In the genomic region with DNA sequence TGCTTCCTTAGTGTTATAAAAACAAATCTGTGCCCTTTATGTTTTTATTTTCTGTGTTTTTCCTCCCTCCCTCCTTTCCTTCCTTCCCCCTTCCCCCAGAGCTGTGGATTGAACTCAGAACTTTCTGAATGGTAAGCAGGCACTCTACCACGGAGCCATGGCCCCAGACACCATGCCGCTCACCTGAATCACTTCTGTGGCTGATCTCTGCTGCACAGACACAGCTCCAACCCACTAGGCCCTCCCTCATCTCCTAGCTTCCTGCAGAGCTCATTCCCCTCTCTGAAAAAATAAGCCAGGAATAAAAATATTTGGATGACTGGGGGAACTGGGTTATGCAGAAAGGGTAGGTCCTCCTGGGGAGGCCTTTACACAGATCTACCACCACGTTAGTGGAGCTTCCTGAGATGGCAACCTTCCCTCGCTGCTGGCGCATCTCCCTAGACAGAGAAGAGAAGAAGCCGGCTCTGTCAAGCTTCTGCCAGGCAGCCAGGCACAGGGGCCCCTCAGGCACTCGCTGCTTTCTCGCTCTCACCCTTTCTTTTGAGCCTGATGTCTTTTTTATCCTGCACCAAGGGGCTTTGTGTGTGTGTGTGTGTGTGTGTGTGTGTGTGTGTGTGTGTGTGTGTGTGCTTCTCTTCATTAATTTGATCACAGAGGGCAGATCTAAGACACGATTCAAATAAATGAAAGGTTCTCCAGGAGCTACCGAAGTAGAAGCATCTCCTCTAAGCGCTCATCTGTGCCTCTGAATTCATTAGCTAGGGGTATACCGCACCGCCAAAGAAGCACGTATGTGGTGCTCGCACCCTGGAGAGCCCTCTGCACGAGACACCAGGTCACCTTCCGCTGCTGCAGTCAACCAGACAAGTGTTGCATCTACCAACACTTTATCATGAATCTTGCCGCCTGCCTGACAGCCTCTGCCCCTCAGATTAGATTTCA, we compare ENCODE assay signal across 16 mouse cellular contexts. TPM values are rescaled to one million over a fixed set of nuclear protein-coding genes. Genes with fewer than 3 reads are reported as not detected.
DNase-seq lines count a peak whose midpoint lies in the region; ATAC-seq and TF ChIP-seq lines count a peak whose summit lies in the region.
"Had no signal": no experiment of that assay in that cellular context is flagged by ENCODE, and none has a peak within 500 bp of the region (broad histone marks: within the 10 kb centered on the region; RNA-seq: fewer than 3 reads in every experiment).

No protein-coding gene starts in this region.

- WGBS in forebrain, embryonic 15.5 days = 12% methylated on average over 18 of the region's 18 CpGs
- WGBS in midbrain, embryonic 12.5 days = 19% methylated on average over 18 of the region's 18 CpGs
- WGBS in lung, postnatal 0 days = 41% methylated on average over 16 of the region's 18 CpGs

- no peak overlapping the region for H3K4me3 ChIP-seq in forebrain, embryonic 15.5 days
- H3K4me3 ChIP-seq in midbrain, embryonic 12.5 days = no peak overlapping the region
- no peak overlapping the region for H3K4me3 ChIP-seq in lung, postnatal 0 days (ENCODE audit: low read depth, low read length)
- H3K4me3 ChIP-seq: limb, embryonic 13.5 days; stomach, embryonic 15.5 days had no signal

- H3K9me3 ChIP-seq in forebrain, embryonic 15.5 days = no peaks in the 10 kb centered on the region
- H3K9me3 ChIP-seq in midbrain, embryonic 12.5 days = peaks cover 11% of the 10 kb centered on the region
- H3K9me3 ChIP-seq in lung, postnatal 0 days (ENCODE audit: low read length) = peaks cover 8% of the 10 kb centered on the region; the same call in 1 of the 2 replicates
- H3K9me3 ChIP-seq: stomach, embryonic 15.5 days had no signal

- no peak overlapping the region for H3K9ac ChIP-seq in forebrain, embryonic 15.5 days (replicated peaks)
- H3K9ac ChIP-seq in midbrain, embryonic 12.5 days (replicated peaks) = peak overlapping the region; percentile 39; the same call in 1 of the 2 replicates
- no peak overlapping the region for H3K9ac ChIP-seq in lung, postnatal 0 days (replicated peaks; ENCODE audit: low read depth)
- H3K9ac ChIP-seq: limb, embryonic 13.5 days; liver, postnatal 0 days; stomach, embryonic 15.5 days had no signal

- no peak; the same call in 1 of the 2 replicates for ATAC-seq in forebrain, embryonic 15.5 days (replicated peaks)
- no peak for ATAC-seq in midbrain, embryonic 12.5 days (ENCODE audit: low FRiP score, low read depth)
- no peak for ATAC-seq in lung, postnatal 0 days
- ATAC-seq: intestine, postnatal 0 days; liver, postnatal 0 days had no signal

- no peaks in the 10 kb centered on the region for H3K36me3 ChIP-seq in forebrain, embryonic 15.5 days
- no peaks in the 10 kb centered on the region for H3K36me3 ChIP-seq in midbrain, embryonic 12.5 days
- no peaks in the 10 kb centered on the region for H3K36me3 ChIP-seq in lung, postnatal 0 days (ENCODE audit: insufficient read depth, low read length)
- H3K36me3 ChIP-seq: limb, embryonic 13.5 days; stomach, embryonic 15.5 days had no signal

- no peak for TF ChIP-seq EP300 in lung, postnatal 0 days (IDR thresholded peaks at IDR 0.05)

- H3K4me2 ChIP-seq in forebrain, embryonic 15.5 days (replicated peaks) = no peak overlapping the region; the same call in 1 of the 2 replicates
- peak overlapping the region; percentile 38 for H3K4me2 ChIP-seq in midbrain, embryonic 12.5 days (replicated peaks)
- H3K4me2 ChIP-seq in lung, postnatal 0 days (replicated peaks; ENCODE audit: low read depth, low read length) = no peak overlapping the region
- H3K4me2 ChIP-seq: limb, embryonic 13.5 days; stomach, embryonic 15.5 days had no signal

- H3K27ac ChIP-seq in forebrain, embryonic 15.5 days (replicated peaks) = peak overlapping the region; percentile 47
- peak overlapping the region; percentile 46; the same call in 1 of the 2 replicates for H3K27ac ChIP-seq in midbrain, embryonic 12.5 days (replicated peaks)
- H3K27ac ChIP-seq in lung, postnatal 0 days (ENCODE audit: low read length) = no peak overlapping the region
- H3K27ac ChIP-seq: limb, embryonic 13.5 days; stomach, embryonic 15.5 days had no signal

- DNase-seq in right cerebral cortex, postnatal 10 days (ENCODE audit: low spot score in 2 of 2) = peak; percentile 40 to 61
- no peak for DNase-seq in right cerebral cortex, adult 2 months (ENCODE audit: low spot score in 2 of 2)
- no peak for DNase-seq in thymus, postnatal 36 days
- no peak for DNase-seq in lung, postnatal 0 days (ENCODE audit: low spot score)
- DNase-seq in thymus, postnatal 0 days (ENCODE audit: low spot score) = no peak
- DNase-seq: adrenal gland, postnatal 25 days; cerebellum, adult 11 months; gastrocnemius, postnatal 36 days; heart, postnatal 10 days; kidney, postnatal 25 days; liver, postnatal 0 days had no signal

- H3K4me1 ChIP-seq in forebrain, embryonic 15.5 days = peaks cover 17% of the 10 kb centered on the region
- peaks cover 13% of the 10 kb centered on the region for H3K4me1 ChIP-seq in midbrain, embryonic 12.5 days
- no peaks in the 10 kb centered on the region for H3K4me1 ChIP-seq in lung, postnatal 0 days (ENCODE audit: insufficient read depth, low read depth, low read length)
- H3K4me1 ChIP-seq: stomach, embryonic 15.5 days had no signal

- no peak for TF ChIP-seq CTCF in lung, postnatal 0 days (IDR thresholded peaks at IDR 0.05)

- H3K27me3 ChIP-seq in forebrain, embryonic 15.5 days = no peaks in the 10 kb centered on the region
- H3K27me3 ChIP-seq in midbrain, embryonic 12.5 days = peaks cover 9% of the 10 kb centered on the region
- 0 out of 2 replicates have a peak, but pooled peaks cover 7% of the 10 kb centered on the region for H3K27me3 ChIP-seq in lung, postnatal 0 days (replicated peaks; ENCODE audit: insufficient read depth, low read length)
- H3K27me3 ChIP-seq: stomach, embryonic 15.5 days had no signal

RNA-seq across cellular contexts. Expression of a gene that starts 47.9 kb away (rescaled TPM):
- 71.7 and 75.5 TPM in 2 replicates for polyA plus RNA-seq in forebrain, embryonic 15.5 days (2015; fragmentation: Nextera tagmentation; extraction: Ambion mirVana)
- polyA plus RNA-seq in midbrain, embryonic 12.5 days (2016; fragmentation: Nextera tagmentation; extraction: Ambion mirVana) = 57.9 and 59.4 TPM in 2 replicates
- polyA plus RNA-seq in lung, postnatal 0 days (2015; fragmentation: Nextera tagmentation; extraction: Ambion mirVana) = 36.4 and 37.7 TPM in 2 replicates
- polyA plus RNA-seq in thymus, postnatal 0 days (2015; fragmentation: Nextera tagmentation; extraction: Ambion mirVana) = 33.8 and 36.3 TPM in 2 replicates

RNA-seq across cellular contexts. Expression of a gene that starts 47.9 kb away (rescaled TPM):
- polyA plus RNA-seq in forebrain, embryonic 15.5 days (2015; fragmentation: Nextera tagmentation; extraction: Ambion mirVana) = 107 and 111 TPM in 2 replicates
- polyA plus RNA-seq in midbrain, embryonic 12.5 days (2016; fragmentation: Nextera tagmentation; extraction: Ambion mirVana) = 81.0 and 88.1 TPM in 2 replicates
- polyA plus RNA-seq in lung, postnatal 0 days (2015; fragmentation: Nextera tagmentation; extraction: Ambion mirVana) = 62.7 and 71.9 TPM in 2 replicates
- 62.1 and 64.2 TPM in 2 replicates for polyA plus RNA-seq in thymus, postnatal 0 days (2015; fragmentation: Nextera tagmentation; extraction: Ambion mirVana)

Comparison
In these comparisons a context has a peak if more than half of its experiments do, and no peak if none do; other contexts are left out.
1. DNase-seq: peak in right cerebral cortex, postnatal 10 days (2 of 2); none in right cerebral cortex, adult 2 months (0 of 2), thymus, postnatal 36 days (0 of 2), lung, postnatal 0 days (single experiment) and thymus, postnatal 0 days (single experiment).